Mouse (Mus musculus) right cerebral cortex, postnatal 25 days (tissue): Measurements from ENCODE around the gene Stra6.

Experiments used
- DNase-seq: peaks from one replicate; pipeline ENCODE4 v3.0.0; 2022

Gene Stra6

GRCm38 (mm10) chr9:58063531-58063930, at the start of gene Stra6:
Gene Stra6, plus strand, starts transcription at chr9:58063788.
- no peak for DNase-seq

- no peak for DNase-seq
Observed at GRCm38 (mm10) chr9:58014393-58015160, 49.0 kb upstream of the Stra6 start.

GRCm38 (mm10) chr9:58015856-58016255, 47.7 kb upstream of the Stra6 start:
- no peak for DNase-seq

- DNase-seq: no peak
Observed at GRCm38 (mm10) chr9:58016962-58017361, 46.6 kb upstream of the Stra6 start.

- no peak for DNase-seq
Observed at GRCm38 (mm10) chr9:58018385-58018784, 45.2 kb upstream of the Stra6 start.

GRCm38 (mm10) chr9:58025995-58026394, 37.6 kb upstream of the Stra6 start:
- no peak for DNase-seq

GRCm38 (mm10) chr9:58027426-58028180, 36.0 kb upstream of the Stra6 start:
- DNase-seq: no peak

- DNase-seq: no peak
Observed at GRCm38 (mm10) chr9:58028841-58029240, 34.7 kb upstream of the Stra6 start.

- DNase-seq: no peak
Observed at GRCm38 (mm10) chr9:58029635-58030034, 34.0 kb upstream of the Stra6 start.

GRCm38 (mm10) chr9:58031895-58032294, 31.7 kb upstream of the Stra6 start:
- no peak for DNase-seq

GRCm38 (mm10) chr9:58035519-58035918, 28.1 kb upstream of the Stra6 start:
- DNase-seq: peak; percentile 70

GRCm38 (mm10) chr9:58035951-58036698, 27.5 kb upstream of the Stra6 start:
- no peak for DNase-seq

- no peak for DNase-seq
Observed at GRCm38 (mm10) chr9:58036961-58037360, 26.6 kb upstream of the Stra6 start.

- peak; percentile 82 for DNase-seq
Observed at GRCm38 (mm10) chr9:58038500-58039168, 25.0 kb upstream of the Stra6 start.

- no peak for DNase-seq
Observed at GRCm38 (mm10) chr9:58040977-58041376, 22.6 kb upstream of the Stra6 start.

GRCm38 (mm10) chr9:58042391-58042790, 21.2 kb upstream of the Stra6 start:
- no peak for DNase-seq

- no peak for DNase-seq
Observed at GRCm38 (mm10) chr9:58043496-58044017, 20.0 kb upstream of the Stra6 start.

- DNase-seq: no peak
Observed at GRCm38 (mm10) chr9:58044828-58045227, 18.8 kb upstream of the Stra6 start.

GRCm38 (mm10) chr9:58045646-58046045, 17.9 kb upstream of the Stra6 start:
- DNase-seq: no peak

GRCm38 (mm10) chr9:58047061-58047460, 16.5 kb upstream of the Stra6 start:
- DNase-seq: no peak

GRCm38 (mm10) chr9:58048621-58049020, 15.0 kb upstream of the Stra6 start:
- DNase-seq: no peak

- no peak for DNase-seq
Observed at GRCm38 (mm10) chr9:58049186-58049585, 14.4 kb upstream of the Stra6 start.

- no peak for DNase-seq
Observed at GRCm38 (mm10) chr9:58049861-58050260, 13.7 kb upstream of the Stra6 start.
